Mouse (Mus musculus) embryo, embryonic 9.5 days (tissue): ENCODE measurements at regions not wholly inside any gene's neighbourhood (a gene's known extent, or its start where the extent isn't known, plus 50 kb on each side); places are given as distances from the start of the nearest gene placed in this dataset.
A peak's percentile ranks its signal among the peaks of the same experiment; 100 is the strongest.

Experiments
- DNase-seq: peaks from one replicate; pipeline ENCODE4 v3.0.0-alpha.2; 2017; ENCODE audit errors: extremely low spot score

DNA sequence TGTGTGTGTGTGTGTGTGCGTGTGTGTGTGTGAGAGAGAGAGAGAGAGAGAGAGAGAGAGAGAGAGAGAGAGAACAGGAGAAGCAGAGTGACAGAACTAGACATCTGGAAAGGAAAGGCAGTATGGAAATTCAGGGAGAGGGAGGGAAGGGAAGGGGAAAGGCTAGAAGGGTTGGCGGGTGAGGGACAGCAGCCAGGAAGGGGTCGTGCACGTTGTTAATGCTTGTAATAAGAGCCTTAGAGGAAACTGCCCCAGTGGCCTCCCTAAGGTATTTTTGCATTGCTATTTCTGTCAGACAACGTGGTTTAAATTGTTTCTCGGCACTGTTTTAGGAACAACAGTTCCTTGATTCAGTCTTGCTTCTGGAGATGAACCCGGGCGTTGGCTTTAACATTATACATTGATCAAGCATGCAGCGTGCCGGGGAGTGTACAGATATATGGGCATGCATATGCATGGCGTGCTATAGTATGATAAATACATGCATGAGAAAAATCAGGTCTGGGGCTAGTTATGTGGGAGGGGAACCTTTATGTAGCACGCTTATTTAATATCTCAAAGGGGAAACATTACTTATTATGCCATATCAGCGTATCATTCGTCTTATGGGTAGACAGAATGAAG, 52.6 kb upstream of the Ptgfrn start:
- DNase-seq = peak; percentile 47

DNA sequence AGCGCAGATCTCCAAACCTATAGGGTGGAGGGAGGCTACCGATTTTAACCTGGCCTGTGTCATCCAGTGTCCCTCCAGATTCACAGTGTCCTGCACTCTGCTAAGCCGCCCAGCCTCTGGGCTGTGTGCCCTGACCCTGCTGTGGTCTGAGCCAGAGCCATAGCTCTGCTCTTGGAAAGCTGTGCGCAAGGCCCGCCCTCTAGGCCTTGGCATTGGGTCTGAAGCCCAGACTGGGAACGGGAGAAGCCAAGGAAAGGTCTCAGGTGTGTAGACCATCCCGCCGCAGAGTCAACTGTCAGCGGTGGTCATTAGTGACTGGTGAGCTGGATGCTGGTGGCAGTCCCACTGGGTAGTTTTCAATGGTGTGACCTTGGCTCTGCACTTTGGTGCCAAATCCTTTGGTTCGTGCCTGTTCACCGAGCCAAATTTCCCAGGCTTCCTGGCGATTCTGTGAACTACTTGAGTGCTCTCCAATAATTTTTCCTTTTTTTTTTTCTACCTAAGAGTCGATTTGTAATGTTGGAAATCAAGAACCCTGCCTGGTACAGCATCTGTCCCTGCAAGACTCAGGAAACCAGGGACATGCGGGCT, 52.0 kb upstream of the Ptgfrn start:
- DNase-seq = no peak

DNA sequence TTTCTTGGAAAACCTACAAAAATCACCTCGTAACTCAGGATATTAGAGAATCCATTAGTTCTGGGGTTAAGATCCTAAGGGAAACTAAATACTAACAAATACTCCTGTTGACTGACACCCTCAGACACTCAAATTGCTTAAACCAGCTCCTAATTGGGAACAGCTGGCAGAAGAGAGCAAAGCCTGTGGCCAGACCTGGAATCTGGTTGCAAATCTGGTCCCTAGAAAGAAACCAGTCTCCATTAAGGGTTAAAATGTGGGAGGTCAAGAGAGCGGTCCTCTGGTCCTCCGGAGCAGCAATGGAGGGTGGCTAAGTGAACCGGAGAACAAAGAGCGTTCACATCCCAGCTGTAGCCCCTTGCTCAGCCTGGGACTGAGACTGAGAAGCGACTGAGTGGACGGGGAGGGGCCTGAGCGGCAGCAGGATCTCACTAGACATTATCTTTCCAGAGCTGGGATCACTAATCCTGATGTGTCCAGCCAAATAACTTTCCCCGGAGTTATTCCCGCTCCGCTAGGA, 51.4 kb upstream of the Ptgfrn start:
- peak; percentile 70 for DNase-seq
